Comparison of ENCODE assay signal across 8 mouse cellular contexts in the genomic region with DNA sequence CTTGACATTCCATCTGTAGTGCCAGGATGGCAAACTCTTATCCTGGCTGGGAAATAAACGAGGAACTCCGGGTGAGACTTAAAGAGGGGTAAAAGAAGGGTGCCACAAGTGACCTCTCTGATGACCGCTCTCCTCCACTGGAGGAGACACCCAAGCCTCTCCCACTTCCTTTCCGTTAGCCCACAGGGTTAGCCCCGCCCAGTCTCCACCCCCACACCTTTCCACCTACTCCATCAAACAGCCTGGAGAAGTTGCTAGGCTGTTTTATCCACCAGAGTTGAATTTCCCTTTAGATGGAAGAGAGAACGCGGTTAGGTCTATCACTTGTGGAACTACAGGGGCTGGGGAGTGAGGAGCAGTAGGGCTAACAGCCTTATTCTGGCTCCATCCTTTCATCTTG. TPM values are rescaled to one million over a fixed set of nuclear protein-coding genes. Genes with fewer than 3 reads are reported as not detected.
DNase-seq lines count a peak whose midpoint lies in the region; ATAC-seq lines count a peak whose summit lies in the region.

No protein-coding gene starts in this region.

- no peak overlapping the region for H3K9ac ChIP-seq in liver, embryonic 15.5 days
- H3K9ac ChIP-seq in stomach, embryonic 15.5 days, result no peak overlapping the region

- peak overlapping the region; percentile 17; the same call in 1 of the 2 replicates for H3K4me3 ChIP-seq in liver, embryonic 15.5 days (replicated peaks)
- H3K4me3 ChIP-seq in stomach, embryonic 15.5 days (replicated peaks), result no peak overlapping the region

- no peaks in the 10 kb centered on the region for H3K9me3 ChIP-seq in liver, embryonic 15.5 days (replicated peaks)
- H3K9me3 ChIP-seq in stomach, embryonic 15.5 days, result no peaks in the 10 kb centered on the region

- ATAC-seq in liver, embryonic 15.5 days (ENCODE audit: insufficient read depth), result no peak
- no peak for ATAC-seq in stomach, embryonic 15.5 days (ENCODE audit: insufficient read depth, low FRiP score, low read depth)

- 23% methylated on average over 7 of the region's 7 CpGs for WGBS in liver, embryonic 15.5 days (ENCODE audit: insufficient replicate concordance)
- 50% methylated on average over 7 of the region's 7 CpGs for WGBS in stomach, embryonic 15.5 days

- H3K36me3 ChIP-seq in liver, embryonic 15.5 days (replicated peaks), result no peaks in the 10 kb centered on the region
- no peaks in the 10 kb centered on the region for H3K36me3 ChIP-seq in stomach, embryonic 15.5 days

- peak; percentile 90 for DNase-seq in heart, adult 11 months
- no peak for DNase-seq in heart, adult 8-10 months (ENCODE audit: low spot score)
- peak; percentile 26 for DNase-seq in c-Kit-positive CD71-positive TER-119-positive erythroid progenitor cells, embryonic 14.5 days (ENCODE audit: low spot score)
- DNase-seq in retina, postnatal 1 day, result no peak
- no peak for DNase-seq in cerebellum, adult 9-11 months
- no peak for DNase-seq in gastrocnemius, postnatal 10 days

- H3K27ac ChIP-seq in liver, embryonic 15.5 days (replicated peaks), result peak overlapping the region; percentile 29; the same call in 1 of the 2 replicates
- no peak overlapping the region for H3K27ac ChIP-seq in stomach, embryonic 15.5 days

- H3K27me3 ChIP-seq in liver, embryonic 15.5 days, result no peaks in the 10 kb centered on the region
- no peaks in the 10 kb centered on the region for H3K27me3 ChIP-seq in stomach, embryonic 15.5 days (replicated peaks)

- peak overlapping the region; percentile 57 for H3K4me2 ChIP-seq in liver, embryonic 15.5 days
- 0 out of 2 replicates have a peak overlapping the region, but pooled peaks have one; percentile 5 for H3K4me2 ChIP-seq in stomach, embryonic 15.5 days

- peaks cover 23% of the 10 kb centered on the region for H3K4me1 ChIP-seq in liver, embryonic 15.5 days (replicated peaks)
- H3K4me1 ChIP-seq in stomach, embryonic 15.5 days, result no peaks in the 10 kb centered on the region

RNA-seq across cellular contexts. Expression of a gene that starts 37.7 kb away (rescaled TPM):
- 1 to 10 TPM; 3.4 to 6.1 (median 4.2) TPM for total RNA-seq in heart, adult 8-10 months (2022)
- polyA plus RNA-seq in liver, embryonic 15.5 days (2015; fragmentation: Nextera tagmentation; extraction: Ambion mirVana), result 2.3 and 2.4 TPM in 2 replicates
- 9.2 and 10.6 TPM in 2 replicates for polyA plus RNA-seq in stomach, embryonic 15.5 days (2015; fragmentation: Nextera tagmentation; extraction: Ambion mirVana)
- 10 to 100 TPM in 1 of 2 experiments, 1 to 10 TPM in 1; 6.1 to 11.3 TPM for total RNA-seq in gastrocnemius, postnatal 10 days (2021)

Comparison
In these comparisons a context has a peak if more than half of its experiments do, and no peak if none do; other contexts are left out.
1. DNase-seq: peak in heart, adult 11 months (single experiment) and c-Kit-positive CD71-positive TER-119-positive erythroid progenitor cells, embryonic 14.5 days (single experiment); none in heart, adult 8-10 months (single experiment), retina, postnatal 1 day (single experiment), cerebellum, adult 9-11 months (single experiment) and gastrocnemius, postnatal 10 days (single experiment).